Mouse (Mus musculus): ENCODE results near the gene Gm28230. TPM values are rescaled to one million over a fixed set of nuclear protein-coding genes. Genes with fewer than 3 reads are reported as not detected.

Gene Gm28230
- total RNA-seq, 2 experiments from 2014 or later = not detected

DNA sequence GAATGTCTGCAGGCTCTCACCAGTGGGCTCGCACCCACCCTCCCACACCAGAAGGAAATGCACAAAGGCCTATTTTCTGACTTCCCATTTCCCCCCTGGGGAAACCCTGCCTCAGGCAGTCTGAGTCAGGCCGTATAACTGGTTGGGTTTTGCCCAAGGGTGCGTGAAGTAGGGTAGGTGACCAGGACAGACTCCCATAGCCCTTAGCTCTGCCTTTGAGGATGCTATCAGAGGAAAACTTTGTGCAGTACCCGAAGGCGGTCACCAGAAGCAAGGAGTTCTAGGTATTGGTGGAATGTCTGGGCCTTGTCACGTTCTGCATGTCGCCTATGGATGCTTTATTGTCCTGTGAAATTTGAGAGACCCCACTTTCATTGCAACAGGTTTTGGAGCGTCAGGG lies 3.6 kb upstream of the Gm28230 start:
- no peak for DNase-seq (ENCODE audit: low spot score in 2 of 2)

GRCm38 (mm10) chr2:74724244-74725015 lies 2.1 kb upstream of the Gm28230 start:
- no peak for DNase-seq (ENCODE audit: low spot score in 2 of 2)

- DNase-seq (ENCODE audit: low spot score in 2 of 2) = no peak
Observed at GRCm38 (mm10) chr2:74725171-74725570, 1.4 kb upstream of the Gm28230 start.

DNA sequence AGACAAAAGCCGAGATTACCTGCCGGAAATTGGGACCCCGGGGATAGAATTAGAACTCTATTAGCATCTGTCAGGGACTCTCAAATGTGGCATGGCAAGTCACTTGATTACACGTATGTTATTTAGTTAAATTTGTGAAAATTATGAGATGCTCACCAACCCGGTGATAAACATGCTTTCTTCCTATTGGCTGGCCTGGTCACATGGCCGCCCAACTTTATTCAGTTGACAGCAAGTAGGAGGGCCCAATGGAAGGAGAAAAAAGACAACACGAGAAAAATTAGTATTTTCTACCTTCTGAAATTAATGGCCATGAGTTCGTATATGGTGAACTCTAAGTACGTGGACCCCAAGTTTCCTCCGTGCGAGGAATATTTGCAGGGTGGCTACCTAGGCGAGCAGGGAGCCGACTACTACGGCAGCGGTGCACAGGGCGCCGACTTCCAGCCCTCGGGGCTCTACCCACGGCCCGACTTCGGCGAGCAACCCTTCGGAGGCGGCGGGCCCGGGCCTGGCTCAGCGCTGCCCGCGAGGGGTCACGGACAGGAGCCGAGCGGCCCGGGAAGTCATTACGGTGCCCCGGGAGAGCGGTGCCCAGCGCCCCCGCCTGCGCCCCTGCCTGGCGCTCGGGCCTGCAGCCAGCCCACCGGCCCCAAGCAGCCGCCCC lies 578 bp downstream of the Gm28230 start:
- no peak for DNase-seq (ENCODE audit: low spot score in 2 of 2)

GRCm38 (mm10) chr2:74727640-74728302 lies 1.2 kb downstream of the Gm28230 start:
- DNase-seq (ENCODE audit: low spot score in 2 of 2) = no peak

- no peak for DNase-seq (ENCODE audit: low spot score in 2 of 2)
Observed at GRCm38 (mm10) chr2:74728303-74728680, 1.8 kb downstream of the Gm28230 start.

DNA sequence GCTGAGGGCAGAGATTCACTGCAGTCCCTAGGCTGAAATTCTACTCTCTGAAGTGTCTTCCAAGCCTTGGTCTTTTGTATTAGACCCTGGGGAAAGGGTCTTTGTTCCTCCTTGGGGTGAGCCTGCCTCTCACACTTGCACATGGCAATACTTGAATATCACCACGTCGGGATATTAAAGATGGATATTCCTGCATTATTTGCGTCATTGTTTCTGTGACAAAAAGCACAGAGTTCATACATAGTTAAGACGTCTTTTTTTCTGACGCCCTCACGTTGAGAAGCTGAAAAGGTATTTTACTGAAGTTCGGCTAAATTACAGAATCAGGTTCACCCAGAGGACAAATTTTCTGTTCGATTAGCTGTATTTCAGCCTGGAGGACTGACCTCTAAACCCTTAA lies 3.8 kb downstream of the Gm28230 start:
- DNase-seq (ENCODE audit: low spot score in 2 of 2) = no peak

GRCm38 (mm10) chr2:74731055-74731454 lies 4.5 kb downstream of the Gm28230 start:
- DNase-seq (ENCODE audit: low spot score in 2 of 2) = no peak

- no peak for DNase-seq (ENCODE audit: low spot score in 2 of 2)
Observed at GRCm38 (mm10) chr2:74731799-74732512, 5.4 kb downstream of the Gm28230 start.

DNA sequence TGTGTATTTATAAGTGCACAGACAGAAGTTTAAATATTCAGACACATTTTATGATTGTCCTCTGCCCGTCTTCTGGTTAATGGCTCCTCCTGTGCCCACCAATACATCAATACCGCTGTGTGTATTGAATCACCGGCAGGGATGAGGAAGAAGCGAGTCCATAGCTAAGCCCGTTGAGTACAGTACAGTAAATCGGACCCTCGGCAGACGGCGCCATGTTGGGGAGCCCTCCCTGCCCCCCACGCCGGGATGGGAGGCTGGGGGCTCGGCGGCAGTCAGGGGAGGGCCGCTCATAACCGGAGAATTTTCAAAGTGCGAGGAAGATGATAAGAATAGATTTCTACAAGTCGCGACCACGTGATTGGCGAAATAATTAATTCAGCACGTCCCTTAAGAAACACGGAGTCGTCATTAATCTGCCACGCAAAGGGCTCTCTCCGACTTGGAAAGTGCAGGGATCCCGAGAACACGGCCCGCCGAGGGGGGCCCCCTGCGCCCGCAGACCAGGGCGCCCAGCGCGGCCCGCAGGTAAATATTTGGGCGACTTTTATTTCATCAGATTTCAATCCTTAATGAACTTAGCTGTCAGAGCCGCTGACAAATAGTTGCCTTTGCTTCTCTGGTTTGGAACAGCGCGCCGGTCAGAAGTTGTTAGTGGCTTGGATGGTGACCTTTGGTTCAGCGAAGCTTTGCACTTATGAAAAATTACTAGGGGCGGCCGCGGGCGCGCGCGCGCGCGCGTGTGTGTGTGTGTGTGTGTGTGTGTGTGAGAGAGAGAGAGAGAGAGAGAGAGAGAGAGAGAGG lies 6.2 kb downstream of the Gm28230 start:
- DNase-seq (ENCODE audit: low spot score in 2 of 2) = no peak

DNA sequence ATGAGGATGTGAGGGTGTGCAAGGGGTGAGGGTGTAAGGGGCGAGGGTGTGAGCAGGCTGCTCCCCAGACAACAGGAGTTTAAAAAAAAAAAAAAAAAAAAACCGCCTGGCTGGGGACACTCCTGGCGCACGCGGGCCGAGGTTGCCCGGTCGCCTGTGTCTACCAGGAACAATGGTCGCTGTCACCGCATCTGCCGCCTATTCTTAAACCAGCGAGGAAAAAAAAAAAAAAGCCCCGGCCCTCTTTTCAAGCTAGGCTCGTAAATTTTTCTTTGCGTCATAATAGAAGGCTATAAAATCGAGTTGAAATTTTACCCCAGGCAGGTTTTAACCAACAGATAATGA lies 6.8 kb downstream of the Gm28230 start:
- DNase-seq (ENCODE audit: low spot score in 2 of 2) = no peak

DNA sequence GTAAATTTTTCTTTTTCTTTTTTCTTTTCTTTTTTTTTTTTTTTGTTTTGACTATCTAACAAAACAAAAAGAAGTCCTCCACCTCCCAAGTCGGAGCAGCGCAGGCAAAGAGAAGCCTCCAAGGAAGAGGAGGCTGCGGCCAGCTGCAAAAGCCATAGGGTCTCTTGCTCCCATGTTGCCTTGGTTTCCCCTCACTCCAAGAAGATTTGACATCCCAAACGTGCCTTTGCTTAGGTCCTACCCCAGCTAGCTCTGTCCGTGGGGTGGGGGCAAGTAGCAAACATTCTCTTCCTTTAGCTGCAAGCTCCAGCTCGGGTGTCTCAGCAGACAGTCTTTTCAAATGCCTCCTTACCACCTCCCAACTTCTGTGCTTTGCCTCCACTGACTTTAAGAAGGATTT lies 7.2 kb downstream of the Gm28230 start:
- DNase-seq (ENCODE audit: low spot score in 2 of 2) = no peak

DNA sequence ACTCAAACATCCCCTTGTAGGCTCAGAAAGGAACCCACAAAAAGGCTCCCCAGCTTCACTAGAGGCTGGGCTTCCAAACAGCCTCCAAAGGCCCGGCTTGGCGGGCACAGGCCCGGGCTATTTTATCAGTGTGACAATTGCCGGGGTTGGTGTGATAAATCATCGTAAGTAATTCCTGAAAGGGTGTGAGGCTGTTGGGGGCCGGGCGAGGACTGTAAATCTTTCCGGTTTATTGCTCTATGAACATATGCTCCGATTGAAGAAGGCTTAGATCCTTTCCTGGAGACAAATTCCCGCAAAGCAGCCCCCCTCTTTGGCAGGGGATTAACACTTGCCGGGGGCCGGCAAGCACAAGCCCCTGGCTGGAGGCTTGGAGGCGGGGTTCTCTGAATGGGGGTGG lies 7.9 kb downstream of the Gm28230 start:
- DNase-seq (ENCODE audit: low spot score in 2 of 2) = no peak

DNA sequence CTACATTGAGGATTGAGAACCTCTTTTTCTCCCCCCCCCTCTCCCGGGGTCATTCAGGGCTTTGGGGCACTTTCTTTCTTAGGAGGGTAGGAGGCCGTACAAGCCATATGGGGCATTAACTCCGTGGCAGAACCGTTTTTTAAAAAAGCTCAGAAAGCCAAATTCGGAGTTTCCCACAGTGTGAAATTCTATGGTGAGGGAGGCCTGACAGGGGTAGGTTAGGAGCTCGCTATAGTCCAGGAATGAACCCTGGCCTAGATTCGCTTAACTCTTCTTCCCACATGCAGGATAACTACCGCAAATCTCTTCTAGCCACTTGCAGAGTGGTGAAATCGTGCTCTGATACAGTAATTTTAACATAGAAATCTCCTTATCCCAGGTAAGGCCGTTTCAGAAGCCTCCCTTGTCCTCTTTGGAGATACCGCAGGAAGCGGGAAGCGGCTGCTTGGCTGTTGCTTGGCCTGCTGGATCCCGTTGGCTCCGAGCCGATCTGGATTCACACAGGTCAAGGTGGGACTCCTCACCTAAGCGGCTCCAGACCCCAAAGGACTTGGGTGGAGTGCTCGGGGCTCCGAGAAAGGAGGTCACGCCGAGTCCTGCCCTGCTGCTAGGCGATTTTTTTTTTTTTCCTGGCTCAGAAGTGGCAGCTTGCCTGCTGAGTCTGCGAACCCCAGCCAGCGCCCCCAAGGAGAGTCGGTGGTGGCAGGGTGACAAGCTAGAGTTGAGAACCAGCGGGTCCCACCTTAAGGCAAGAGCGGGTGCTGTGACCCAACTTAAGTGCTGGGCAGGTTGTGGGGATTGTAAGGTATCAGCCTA lies 8.7 kb downstream of the Gm28230 start:
- no peak for DNase-seq (ENCODE audit: low spot score in 2 of 2)

DNA sequence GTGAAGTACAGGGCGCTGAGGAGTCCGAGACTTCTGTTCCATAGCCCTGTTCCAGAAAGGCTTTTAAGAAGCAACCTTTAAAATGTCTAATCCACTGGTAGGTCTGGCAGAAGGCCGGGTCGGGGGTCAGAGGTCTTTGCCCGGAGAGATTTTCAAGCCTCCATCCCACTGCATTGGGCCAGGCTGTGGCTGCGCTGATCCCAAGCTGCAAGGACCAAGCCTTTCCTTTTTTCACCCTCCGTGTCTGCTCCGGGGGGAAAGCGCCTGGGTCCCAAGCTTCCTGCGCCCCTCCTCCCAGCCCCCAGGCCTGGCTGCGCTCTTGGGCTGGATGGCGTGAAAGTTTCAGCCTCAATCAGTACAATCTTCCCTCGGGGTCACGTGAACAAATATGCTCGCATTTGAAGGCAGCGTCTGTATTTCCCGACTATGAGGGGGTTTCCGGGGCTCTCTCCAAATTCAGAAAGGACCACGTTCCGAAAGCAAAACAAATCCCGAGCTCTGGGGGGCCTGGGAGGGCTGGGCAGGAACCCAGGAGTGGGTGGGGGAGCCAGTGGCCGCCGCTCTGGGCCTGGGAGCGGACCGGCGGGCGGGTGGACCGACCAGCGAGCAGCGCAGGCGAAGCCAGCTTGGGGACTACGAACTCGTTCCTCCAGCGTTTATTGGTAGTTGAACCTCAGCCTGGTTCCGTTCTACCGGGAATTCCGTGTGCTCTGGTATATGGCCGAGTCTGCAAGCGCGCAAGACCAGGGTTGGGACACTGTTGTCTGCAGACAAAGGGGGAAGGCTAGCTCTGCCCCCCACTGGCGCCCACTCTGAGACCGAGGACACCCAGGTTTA lies 9.5 kb downstream of the Gm28230 start:
- no peak for DNase-seq (ENCODE audit: low spot score in 2 of 2)

DNA sequence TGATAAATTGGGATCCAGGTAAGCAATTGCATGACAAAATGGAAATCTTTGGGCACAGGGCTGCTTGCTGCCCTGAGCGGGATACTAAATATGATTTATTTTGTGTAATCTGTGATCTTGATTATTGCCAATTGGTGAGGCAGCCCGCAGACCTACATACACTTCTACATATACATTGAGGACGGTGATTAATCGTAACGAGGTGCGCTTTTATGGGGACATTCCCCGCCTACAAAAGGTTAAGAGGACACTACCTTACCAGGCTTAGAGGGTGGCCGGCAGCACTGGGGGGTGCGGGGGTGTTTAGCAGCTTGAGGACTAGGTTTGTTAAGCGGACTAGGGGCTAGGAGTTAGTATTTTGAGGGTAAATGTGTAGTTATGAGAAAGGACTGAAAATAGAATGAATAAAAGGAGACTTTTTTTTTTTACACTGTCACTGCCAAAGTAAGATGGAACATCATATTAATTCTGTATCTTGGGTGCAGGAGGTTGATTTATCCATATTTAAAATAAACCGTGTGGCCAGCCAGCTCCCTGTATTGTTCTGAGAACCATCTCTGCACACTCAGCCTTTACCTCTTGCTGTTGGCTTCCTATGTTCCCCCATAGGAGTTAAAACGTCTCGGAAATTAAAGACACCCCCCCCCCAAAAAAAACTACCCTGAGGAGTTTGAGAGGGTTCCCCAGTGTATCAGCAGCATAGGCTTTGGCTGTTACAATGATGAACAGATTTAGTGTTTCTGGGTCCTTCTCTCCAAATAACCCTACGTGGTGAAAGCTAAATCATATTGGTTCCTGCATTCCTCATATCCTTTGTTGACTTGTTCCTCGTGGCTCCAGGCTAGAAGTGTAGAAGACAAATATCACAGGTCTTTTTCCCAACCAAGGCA lies 10.4 kb downstream of the Gm28230 start:
- DNase-seq (ENCODE audit: low spot score in 2 of 2) = no peak

DNA sequence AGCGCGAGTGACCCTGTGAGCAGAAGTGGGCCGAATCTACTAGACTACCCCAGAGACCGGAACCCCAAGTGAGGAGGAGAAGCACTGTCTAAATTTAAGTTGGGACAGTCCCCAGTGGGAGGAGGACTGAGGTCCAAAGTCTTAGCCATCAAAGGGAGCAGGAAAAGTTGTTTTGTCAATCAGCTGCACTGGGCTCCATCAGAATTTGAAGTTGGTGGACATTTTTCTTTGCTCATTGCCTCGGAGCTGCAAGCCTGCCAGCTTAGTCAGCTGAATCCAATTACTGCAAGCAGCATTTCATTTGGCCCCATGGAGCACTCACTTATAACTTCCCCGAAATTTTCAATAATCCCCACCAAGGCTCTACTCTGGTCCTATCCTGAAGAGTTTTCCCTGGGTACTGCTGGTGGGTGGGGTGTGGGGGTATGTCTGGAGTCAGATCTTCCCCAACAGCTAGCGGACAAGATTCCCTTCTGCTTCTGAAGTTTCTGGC lies 11.1 kb downstream of the Gm28230 start:
- DNase-seq (ENCODE audit: low spot score in 2 of 2) = no peak
